Mouse (Mus musculus) spleen, adult 2 months (tissue): ENCODE measurements around the gene Cyb5r2.

Experiments
- CTCF ChIP-seq: fragments of 200-500 bp; IDR thresholded peaks from 2 replicates; pipeline ENCODE4 v1.5.1; 2011; ENCODE audit warnings: mild to moderate bottlenecking, inconsistent platforms; ENCODE audit not compliant: insufficient read depth, insufficient read length, insufficient replicate concordance; ENCODE audit errors: extremely low read depth
- POLR2A ChIP-seq: fragments of 200-500 bp; IDR thresholded peaks from 2 replicates; pipeline ENCODE4 v1.6.1; 2011; ENCODE audit warnings: low read depth, low read length, inconsistent platforms

- no peak for TF ChIP-seq CTCF
- no peak for TF ChIP-seq POLR2A
Measured at GRCm38 (mm10) chr7:107720771-107721170, 37.1 kb downstream of the Cyb5r2 start.
